Mouse (Mus musculus) embryonic facial prominence, embryonic 13.5 days (tissue): ENCODE measurements around the gene Ankrd28. TPM values are rescaled to one million over a fixed set of nuclear protein-coding genes. Genes with fewer than 3 reads are reported as not detected.
A peak's percentile ranks its signal among the peaks of the same experiment; 100 is the strongest.

Experiments
- ATAC-seq: fragments of 200-750 bp; cut with Nextera tagmentation; 2 replicates; pipeline ENCODE4 v1.8.0; 2017; ENCODE audit warnings: low read depth; ENCODE audit not compliant: insufficient number of reproducible peaks, insufficient read depth, low FRiP score, low TSS enrichment
- H3K27ac ChIP-seq: fragments of 300-500 bp; sonication (generic); 2 replicates; pipeline ENCODE4 v1.5.1; 2015; ENCODE audit warnings: moderate library complexity, mild to moderate bottlenecking, inconsistent platforms
- H3K27me3 ChIP-seq: fragments of 300-500 bp; sonication (generic); 2 replicates; pipeline ENCODE4 v1.6.1; 2015; ENCODE audit warnings: mild to moderate bottlenecking, inconsistent platforms
- H3K36me3 ChIP-seq: fragments of 300-500 bp; sonication (generic); 2 replicates; pipeline ENCODE4 v1.6.1; 2015; ENCODE audit warnings: mild to moderate bottlenecking, inconsistent platforms
- H3K4me1 ChIP-seq: fragments of 300-500 bp; sonication (generic); 2 replicates; pipeline ENCODE4 v1.6.1; 2015; ENCODE audit warnings: inconsistent platforms
- H3K4me2 ChIP-seq: fragments of 300-500 bp; sonication (generic); 2 replicates; pipeline ENCODE4 v1.6.1; 2015; ENCODE audit warnings: moderate library complexity, mild to moderate bottlenecking, inconsistent platforms
- H3K4me3 ChIP-seq: fragments of 300-500 bp; sonication (generic); 2 replicates; pipeline ENCODE4 v1.5.1; 2015; ENCODE audit warnings: mild to moderate bottlenecking, inconsistent platforms
- H3K9ac ChIP-seq: fragments of 300-500 bp; sonication (generic); 2 replicates; pipeline ENCODE4 v1.6.1; 2015; ENCODE audit warnings: mild to moderate bottlenecking, inconsistent platforms
- H3K9me3 ChIP-seq: fragments of 300-500 bp; sonication (generic); 2 replicates; pipeline ENCODE4 v1.6.1; 2016; ENCODE audit warnings: inconsistent platforms
- WGBS: fragments of 180-500 bp; shearing (Covaris S2); methylation state at CpG from one replicate; pipeline ENCODE4 v1.1.7; 2015; ENCODE audit warnings: mixed read lengths; 5-methylcytosine and 5-hydroxymethylcytosine counted together
- polyA plus RNA-seq: library from polyadenylated mRNA; unstranded; fragments of >200 nt; fragmentation: Nextera tagmentation; extraction: Ambion mirVana; gene quantifications from 2 replicates; pipeline ENCODE4 v1.2.1, GENCODE M21; 2015

Gene Ankrd28
- polyA plus RNA-seq, 1 experiment from 2014 or later = 10.9 TPM

GRCm38 (mm10) chr14:31709343-31709742 lies 121.1 kb downstream of the Ankrd28 start:
- Histone ChIP-seq H3K9me3 (no peaks in the 10 kb centered on the region), H3K27me3 (no peaks in the 10 kb centered on the region), H3K27ac (no peak overlapping the region), H3K36me3 (peaks cover 47% of the 10 kb centered on the region), H3K4me3 (no peak overlapping the region), H3K4me2 (no peak overlapping the region), H3K4me1 (no peaks in the 10 kb centered on the region), H3K9ac (no peak overlapping the region)
- ATAC-seq = no peak
- 83% methylated on average over 1 of the region's 1 CpGs for WGBS

GRCm38 (mm10) chr14:31700376-31700775 lies 130.1 kb downstream of the Ankrd28 start:
- peaks cover 63% of the 10 kb centered on the region for H3K36me3 ChIP-seq

GRCm38 (mm10) chr14:31697755-31698154 lies 132.7 kb downstream of the Ankrd28 start:
- 88% methylated on average over 4 of the region's 4 CpGs for WGBS
- Histone ChIP-seq H3K4me1 (0 out of 2 replicates have a peak, but pooled peaks cover 5% of the 10 kb centered on the region), H3K27ac (no peak overlapping the region), H3K4me2 (no peak overlapping the region), H3K27me3 (no peaks in the 10 kb centered on the region), H3K36me3 (peaks cover 40% of the 10 kb centered on the region), H3K4me3 (no peak overlapping the region), H3K9ac (no peak overlapping the region), H3K9me3 (no peaks in the 10 kb centered on the region)
- no peak for ATAC-seq

More at GRCm38 (mm10) chr14:31700376-31700775, 130.1 kb downstream of the Ankrd28 start:
- Histone ChIP-seq H3K4me3 (no peak overlapping the region), H3K4me2 (no peak overlapping the region), H3K27me3 (no peaks in the 10 kb centered on the region), H3K9ac (no peak overlapping the region), H3K27ac (no peak overlapping the region), H3K4me1 (0 out of 2 replicates have a peak, but pooled peaks cover 5% of the 10 kb centered on the region), H3K9me3 (no peaks in the 10 kb centered on the region)
- 81% methylated on average over 2 of the region's 2 CpGs for WGBS
- ATAC-seq = no peak

- WGBS = 95% methylated on average over 3 of the region's 3 CpGs
- 0 out of 2 replicates have a peak, but pooled peaks cover 5% of the 10 kb centered on the region for H3K4me1 ChIP-seq
- H3K4me3 ChIP-seq = no peak overlapping the region
- H3K27ac ChIP-seq = no peak overlapping the region
- peaks cover 36% of the 10 kb centered on the region for H3K36me3 ChIP-seq
- H3K27me3 ChIP-seq = no peaks in the 10 kb centered on the region
- no peaks in the 10 kb centered on the region for H3K9me3 ChIP-seq
- no peak overlapping the region for H3K4me2 ChIP-seq
- H3K9ac ChIP-seq = no peak overlapping the region
- no peak for ATAC-seq
These were observed 133.1 kb downstream of the Ankrd28 start for GRCm38 (mm10) chr14:31697346-31697745.

GRCm38 (mm10) chr14:31696985-31697303 lies 133.5 kb downstream of the Ankrd28 start:
- Histone ChIP-seq H3K36me3 (peaks cover 32% of the 10 kb centered on the region), H3K9ac (no peak overlapping the region), H3K27ac (no peak overlapping the region), H3K9me3 (no peaks in the 10 kb centered on the region), H3K4me3 (no peak overlapping the region), H3K4me2 (no peak overlapping the region), H3K27me3 (no peaks in the 10 kb centered on the region), H3K4me1 (0 out of 2 replicates have a peak, but pooled peaks cover 5% of the 10 kb centered on the region)
- no peak for ATAC-seq
- WGBS = 90% methylated on average over 3 of the region's 3 CpGs

GRCm38 (mm10) chr14:31696206-31696984 lies 134.1 kb downstream of the Ankrd28 start:
- Histone ChIP-seq H3K4me3 (no peak overlapping the region), H3K4me2 (no peak overlapping the region), H3K4me1 (0 out of 2 replicates have a peak, but pooled peaks cover 5% of the 10 kb centered on the region), H3K36me3 (peaks cover 27% of the 10 kb centered on the region), H3K27ac (no peak overlapping the region), H3K9me3 (no peaks in the 10 kb centered on the region), H3K9ac (no peak overlapping the region), H3K27me3 (no peaks in the 10 kb centered on the region)
- 85% methylated on average over 9 of the region's 9 CpGs for WGBS
- ATAC-seq = no peak

- WGBS = 85% methylated on average over 6 of the region's 6 CpGs
- no peak overlapping the region for H3K4me2 ChIP-seq
- H3K4me3 ChIP-seq = no peak overlapping the region
- H3K9me3 ChIP-seq = no peaks in the 10 kb centered on the region
- no peak overlapping the region for H3K9ac ChIP-seq
- H3K4me1 ChIP-seq = no peaks in the 10 kb centered on the region
- ATAC-seq = no peak
- peaks cover 7% of the 10 kb centered on the region for H3K36me3 ChIP-seq
- no peaks in the 10 kb centered on the region for H3K27me3 ChIP-seq
- no peak overlapping the region for H3K27ac ChIP-seq
These were observed 137.9 kb downstream of the Ankrd28 start for GRCm38 (mm10) chr14:31692536-31692935.

- no peak for ATAC-seq
- Histone ChIP-seq H3K27ac (no peak overlapping the region), H3K9me3 (no peaks in the 10 kb centered on the region), H3K4me2 (no peak overlapping the region), H3K9ac (no peak overlapping the region), H3K27me3 (no peaks in the 10 kb centered on the region), H3K4me1 (peaks cover 14% of the 10 kb centered on the region), H3K36me3 (no peaks in the 10 kb centered on the region), H3K4me3 (no peak overlapping the region)
- WGBS = 87% methylated on average over 1 of the region's 1 CpGs
These were observed 144.2 kb downstream of the Ankrd28 start for GRCm38 (mm10) chr14:31686231-31686630.

- 87% methylated on average over 10 of the region's 10 CpGs for WGBS
- H3K4me1 ChIP-seq = peaks cover 14% of the 10 kb centered on the region
- no peak overlapping the region for H3K9ac ChIP-seq
- ATAC-seq = no peak
- no peaks in the 10 kb centered on the region for H3K27me3 ChIP-seq
- H3K36me3 ChIP-seq = no peaks in the 10 kb centered on the region
- H3K9me3 ChIP-seq = no peaks in the 10 kb centered on the region
- no peak overlapping the region for H3K4me2 ChIP-seq
- no peak overlapping the region for H3K4me3 ChIP-seq
- no peak overlapping the region for H3K27ac ChIP-seq
These were observed 144.8 kb downstream of the Ankrd28 start for GRCm38 (mm10) chr14:31685680-31686079.

GRCm38 (mm10) chr14:31684343-31685040 lies 146.0 kb downstream of the Ankrd28 start:
- H3K27ac ChIP-seq = peak overlapping the region; percentile 28

GRCm38 (mm10) chr14:31683610-31684009 lies 146.8 kb downstream of the Ankrd28 start:
- no peak for ATAC-seq
- Histone ChIP-seq H3K4me2 (no peak overlapping the region), H3K27ac (no peak overlapping the region), H3K4me1 (peaks cover 14% of the 10 kb centered on the region), H3K9ac (no peak overlapping the region), H3K36me3 (no peaks in the 10 kb centered on the region), H3K27me3 (no peaks in the 10 kb centered on the region), H3K4me3 (no peak overlapping the region), H3K9me3 (no peaks in the 10 kb centered on the region)
- 80% methylated on average over 2 of the region's 2 CpGs for WGBS

More at GRCm38 (mm10) chr14:31684343-31685040, 146.0 kb downstream of the Ankrd28 start:
- Histone ChIP-seq H3K36me3 (no peaks in the 10 kb centered on the region), H3K4me3 (no peak overlapping the region), H3K27me3 (no peaks in the 10 kb centered on the region), H3K9me3 (no peaks in the 10 kb centered on the region), H3K9ac (no peak overlapping the region), H3K4me2 (no peak overlapping the region), H3K4me1 (peaks cover 14% of the 10 kb centered on the region)
- 46% methylated on average over 7 of the region's 7 CpGs for WGBS
- no peak for ATAC-seq
